8 mouse cellular contexts compared by ENCODE assay signal in genomic region chr17:87637056-87637389, GRCm38 (mm10). TPM values are rescaled to one million over a fixed set of nuclear protein-coding genes. Genes with fewer than 3 reads are reported as not detected.
DNase-seq lines count a peak whose midpoint lies in the region; ATAC-seq lines count a peak whose summit lies in the region.

No protein-coding gene starts in this region.

- DNase-seq in kidney, postnatal 25 days, result peak; percentile 65 to 89
- DNase-seq in yolk sac, embryonic 10.5 days (ENCODE audit: low spot score), result peak; percentile 75
- no peak for DNase-seq in adrenal gland, adult 18-20 months (ENCODE audit: low spot score in 2 of 2)
- DNase-seq in right cerebral cortex, adult 18-20 months, result no peak

- H3K27me3 ChIP-seq in megakaryocyte, embryonic 14.5 days (replicated peaks), result peaks cover 59% of the 10 kb centered on the region
- H3K27me3 ChIP-seq in forebrain, embryonic 13.5 days, result peaks cover 43% of the 10 kb centered on the region
- H3K27me3 ChIP-seq in midbrain, embryonic 13.5 days, result peaks cover 59% of the 10 kb centered on the region

- no peak overlapping the region for H3K27ac ChIP-seq in forebrain, embryonic 13.5 days
- no peak overlapping the region for H3K27ac ChIP-seq in midbrain, embryonic 13.5 days

- H3K9me3 ChIP-seq in megakaryocyte, embryonic 14.5 days, result peaks cover 4% of the 10 kb centered on the region
- H3K9me3 ChIP-seq in forebrain, embryonic 13.5 days (replicated peaks), result no peaks in the 10 kb centered on the region
- H3K9me3 ChIP-seq in midbrain, embryonic 13.5 days, result no peaks in the 10 kb centered on the region

- H3K36me3 ChIP-seq in megakaryocyte, embryonic 14.5 days (replicated peaks; ENCODE audit: low read length), result no peaks in the 10 kb centered on the region
- H3K36me3 ChIP-seq in forebrain, embryonic 13.5 days (ENCODE audit: poor library complexity, severe bottlenecking), result no peaks in the 10 kb centered on the region
- H3K36me3 ChIP-seq in midbrain, embryonic 13.5 days, result no peaks in the 10 kb centered on the region

- H3K4me1 ChIP-seq in megakaryocyte, embryonic 14.5 days, result peaks cover 20% of the 10 kb centered on the region
- H3K4me1 ChIP-seq in forebrain, embryonic 13.5 days, result peaks cover 22% of the 10 kb centered on the region
- peaks cover 17% of the 10 kb centered on the region for H3K4me1 ChIP-seq in midbrain, embryonic 13.5 days (replicated peaks)

- peak overlapping the region; percentile 79 for H3K4me2 ChIP-seq in forebrain, embryonic 13.5 days
- peak overlapping the region; percentile 73 for H3K4me2 ChIP-seq in midbrain, embryonic 13.5 days (replicated peaks)

- under 1% methylated on average over 22 of the region's 22 CpGs for WGBS in forebrain, embryonic 13.5 days
- WGBS in midbrain, embryonic 13.5 days, result 3% methylated on average over 21 of the region's 22 CpGs

- peak overlapping the region; percentile 92 for H3K4me3 ChIP-seq in megakaryocyte, embryonic 14.5 days (replicated peaks)
- H3K4me3 ChIP-seq in forebrain, embryonic 13.5 days, result peak overlapping the region; percentile 52
- peak overlapping the region; percentile 52 for H3K4me3 ChIP-seq in midbrain, embryonic 13.5 days (replicated peaks)

- peak overlapping the region; percentile 58 for H3K9ac ChIP-seq in forebrain, embryonic 13.5 days
- peak overlapping the region; percentile 56; the same call in 1 of the 2 replicates for H3K9ac ChIP-seq in midbrain, embryonic 13.5 days (replicated peaks)

- no peak for ATAC-seq in megakaryocyte, adult 5-6 weeks (ENCODE audit: poor library complexity, severe bottlenecking)
- no peak; the same call in 1 of the 2 replicates for ATAC-seq in forebrain, embryonic 13.5 days
- peak; percentile 31; the same call in 1 of the 2 replicates for ATAC-seq in midbrain, embryonic 13.5 days

RNA-seq across cellular contexts. Expression of gene Epcam, which starts 1.2 kb away (rescaled TPM):
- not detected in 2 replicates for polyA plus RNA-seq in megakaryocyte, embryonic 14.5 days (2012; ENCODE audit: insufficient read depth, low replicate concordance)
- 0.50 TPM in 1 of 2 replicates, not detected in the other for total RNA-seq in megakaryocyte, adult 5-6 weeks (2015)
- 1.1 TPM in 1 of 2 replicates, not detected in the other for total RNA-seq in megakaryocyte, adult 5-6 weeks (2017)
- polyA plus RNA-seq in forebrain, embryonic 13.5 days (2015; fragmentation: Nextera tagmentation; extraction: Ambion mirVana), result 4.0 and 5.2 TPM in 2 replicates
- 2.8 and 3.6 TPM in 2 replicates for polyA plus RNA-seq in midbrain, embryonic 13.5 days (2015; fragmentation: Nextera tagmentation; extraction: Ambion mirVana)
- total RNA-seq in adrenal gland, adult 18-20 months (2021), result not detected

RNA-seq across cellular contexts. Expression of gene Msh2, which starts 35.1 kb away (rescaled TPM):
- 3.6 TPM in 1 of 2 replicates, not detected in the other for polyA plus RNA-seq in megakaryocyte, embryonic 14.5 days (2012; ENCODE audit: insufficient read depth, low replicate concordance)
- total RNA-seq in megakaryocyte, adult 5-6 weeks (2015), result 13.4 and 15.6 TPM in 2 replicates
- total RNA-seq in megakaryocyte, adult 5-6 weeks (2017), result 30.6 and 31.6 TPM in 2 replicates
- polyA plus RNA-seq in forebrain, embryonic 13.5 days (2015; fragmentation: Nextera tagmentation; extraction: Ambion mirVana), result 88.5 and 90.3 TPM in 2 replicates
- 79.5 and 85.1 TPM in 2 replicates for polyA plus RNA-seq in midbrain, embryonic 13.5 days (2015; fragmentation: Nextera tagmentation; extraction: Ambion mirVana)
- total RNA-seq in adrenal gland, adult 18-20 months (2021), result 10 to 100 TPM; 11.6 to 13.8 TPM

Comparison
In these comparisons a context has a peak if more than half of its experiments do, and no peak if none do; other contexts are left out.
1. DNase-seq: peak in kidney, postnatal 25 days (2 of 2) and yolk sac, embryonic 10.5 days (single experiment); none in adrenal gland, adult 18-20 months (0 of 2) and right cerebral cortex, adult 18-20 months (single experiment).
2. RNA of gene Msh2, which starts 35.1 kb away (polyA plus RNA-seq): 88.5 to 90.3 TPM in forebrain, embryonic 13.5 days and 79.5 to 85.1 TPM in midbrain, embryonic 13.5 days; 3.6 TPM in megakaryocyte, embryonic 14.5 days; every median in the first group is over 10 times any median in the second.
3. Peak in every context shown above with its lines, with median percentiles within 50 percentile points of each other: H3K4me3 ChIP-seq.